Mouse (Mus musculus): ENCODE results near the gene Samd3.

Gene Samd3

DNA sequence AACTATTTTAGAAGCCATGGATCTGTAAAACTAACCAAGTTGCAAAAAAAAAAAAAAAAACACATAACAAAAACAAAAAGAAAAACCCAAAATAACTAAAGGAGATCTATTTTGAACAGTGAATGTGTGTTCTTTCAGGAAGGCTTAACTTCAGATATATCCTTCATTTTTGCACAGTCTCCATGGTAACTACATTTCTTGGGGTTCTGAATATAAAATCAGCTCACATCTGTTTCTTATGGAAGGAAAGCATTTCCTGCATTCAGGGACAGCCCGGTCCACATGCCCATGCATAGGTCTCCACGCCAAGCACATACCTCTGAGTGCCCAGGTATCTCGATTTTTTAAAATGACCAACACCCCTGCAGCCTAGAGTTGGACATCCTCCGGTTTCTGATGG is 72.8 kb downstream of the Samd3 start:
- no peak for DNase-seq (ENCODE audit: low read depth, low spot score)

DNA sequence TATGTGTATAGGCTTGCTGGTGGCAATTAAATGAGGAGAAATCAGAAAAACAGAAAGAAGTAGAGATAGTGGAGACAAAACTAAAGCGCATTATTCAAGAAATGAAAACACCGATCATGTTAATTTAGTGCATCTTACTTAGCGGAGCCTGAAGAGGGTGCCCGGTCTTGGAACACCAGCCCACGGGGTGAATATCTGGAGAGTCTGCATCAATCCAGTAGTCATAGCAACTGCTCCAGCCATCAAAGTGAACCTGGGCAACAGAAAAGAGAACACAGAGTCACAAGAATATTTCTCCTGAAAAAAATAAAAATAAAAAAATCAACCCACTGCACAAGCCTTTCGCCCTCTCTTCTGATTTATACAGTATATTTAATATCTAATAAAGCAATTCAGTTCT is 74.0 kb downstream of the Samd3 start:
- no peak for DNase-seq (ENCODE audit: low read depth, low spot score)

DNA sequence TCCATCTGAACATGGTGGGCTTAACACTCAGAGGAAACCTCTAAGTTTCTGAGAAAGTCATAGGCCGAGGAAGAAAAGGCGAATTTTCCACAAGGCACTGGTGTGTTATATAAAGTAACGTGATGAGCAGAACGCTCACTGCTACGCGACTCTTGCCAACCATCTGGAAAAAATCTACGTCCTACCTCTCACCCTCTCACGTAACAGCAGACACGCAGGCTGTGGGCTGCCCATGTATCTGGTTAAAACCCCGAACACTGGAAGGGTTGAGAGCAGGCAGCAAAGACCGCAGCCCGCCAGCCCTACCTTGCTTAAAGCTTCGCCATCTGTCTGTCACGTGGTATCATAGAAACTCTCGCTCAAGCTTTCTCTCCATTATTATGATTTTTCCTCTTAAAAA is 84.8 kb downstream of the Samd3 start:
- DNase-seq (ENCODE audit: low read depth, low spot score): no peak

DNA sequence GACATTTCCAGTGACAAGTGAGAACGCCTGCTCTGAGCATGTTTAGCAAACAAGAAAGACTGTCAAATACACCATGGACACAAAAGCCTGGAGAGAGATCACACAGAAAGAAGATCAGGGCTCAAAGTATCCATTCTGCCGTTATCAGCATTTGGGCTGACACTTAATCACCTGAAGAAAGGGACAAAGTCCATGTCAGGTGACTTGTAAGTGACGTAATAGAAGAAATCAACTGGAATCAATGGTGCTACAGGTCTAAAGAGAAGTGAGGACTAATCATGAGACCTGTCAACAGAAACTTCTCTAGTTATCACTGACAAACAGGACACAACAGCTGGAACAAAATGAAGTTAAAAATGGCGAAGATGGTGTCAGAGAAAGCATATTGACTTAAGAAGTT is 91.2 kb downstream of the Samd3 start:
- DNase-seq (ENCODE audit: low read depth, low spot score): no peak

Data from c-Kit-negative CD71-positive TER-119-positive erythroid progenitor cells, embryonic 14.5 days (primary cell).